Mouse (Mus musculus) lung, postnatal 4 days (tissue): ENCODE results near the gene Fam118b.
A peak's percentile ranks its signal among the peaks of the same experiment; 100 is the strongest.

Experiments
- DNase-seq, 2 experiments: peaks; one replicate each; pipeline ENCODE4 v3.0.0; 2021

Fam118b gene

GRCm38 (mm10) chr9:35267146-35267975, at the start of gene Fam118b, which contains the start of gene Rpusd4:
Fam118b (minus strand) TSS chr9:35267805.
Rpusd4 (plus strand) TSS chr9:35267865.
- DNase-seq, result peak; percentile 93 to 95

DNA sequence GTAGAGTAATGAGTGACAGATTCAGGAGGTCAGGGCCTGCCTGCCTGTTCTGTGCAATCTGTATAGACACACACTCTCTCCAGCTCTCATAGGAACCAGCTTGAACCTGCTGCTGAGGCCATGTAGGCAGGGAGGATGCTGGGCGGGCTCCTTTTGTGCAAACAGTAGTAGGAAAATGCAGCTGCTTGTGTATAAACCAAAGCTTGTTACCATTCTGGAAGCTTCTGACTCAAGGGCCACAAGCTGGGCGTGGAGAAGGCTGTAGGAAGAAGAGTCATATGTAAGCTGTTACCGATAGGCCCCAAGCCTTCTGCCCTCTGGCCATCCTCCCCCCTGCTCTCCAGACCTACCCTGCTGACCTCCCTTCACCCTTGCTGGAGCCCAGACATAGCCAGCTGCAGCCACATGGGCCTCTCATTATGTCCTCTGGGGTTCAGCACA, 49.2 kb upstream of the Fam118b start:
- DNase-seq, result no peak

GRCm38 (mm10) chr9:35314254-35314653, 46.6 kb upstream of the Fam118b start:
- no peak for DNase-seq

- DNase-seq, result no peak
Measured at GRCm38 (mm10) chr9:35313601-35314000, 46.0 kb upstream of the Fam118b start.

DNA sequence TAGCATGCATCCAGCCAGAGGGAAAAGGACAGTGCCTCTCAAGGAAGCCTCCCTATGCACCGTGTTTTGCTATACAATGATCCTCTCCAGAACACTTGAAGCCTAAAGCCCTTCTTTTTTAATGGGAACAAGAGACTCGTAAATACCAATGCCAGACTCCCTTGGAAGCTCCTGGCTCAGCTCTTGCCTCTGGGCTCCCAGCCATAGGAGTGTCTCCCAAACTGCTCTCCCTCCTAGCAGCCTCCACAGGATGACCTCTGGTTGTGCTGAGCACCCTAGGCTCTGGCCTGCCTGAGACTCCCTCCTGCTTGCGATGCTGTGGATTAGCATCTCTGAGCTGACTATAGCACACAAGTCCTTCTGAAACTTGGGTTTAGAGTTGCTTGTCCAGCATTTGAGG, 44.9 kb upstream of the Fam118b start:
- DNase-seq, result peak in 1 of 2 experiments; percentile 39

DNA sequence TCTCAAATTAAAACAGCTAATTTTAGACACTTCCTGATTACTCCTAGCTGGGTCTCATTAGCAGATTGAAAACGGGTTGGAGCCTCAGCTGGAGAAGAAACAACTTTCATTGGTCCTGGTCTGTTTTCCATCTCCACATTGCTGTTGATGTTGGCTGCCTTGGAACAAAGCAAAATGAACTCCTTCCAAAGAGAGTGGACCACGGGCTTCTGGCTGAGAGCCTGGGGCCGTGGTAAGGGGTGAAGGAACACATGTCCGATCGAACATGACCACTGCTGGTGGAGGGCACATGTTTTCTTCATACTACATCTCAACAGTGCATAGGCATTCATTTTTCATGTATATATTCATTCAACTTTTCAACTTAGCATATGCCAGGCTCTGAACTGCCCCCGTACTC, 42.8 kb upstream of the Fam118b start:
- DNase-seq, result no peak

DNA sequence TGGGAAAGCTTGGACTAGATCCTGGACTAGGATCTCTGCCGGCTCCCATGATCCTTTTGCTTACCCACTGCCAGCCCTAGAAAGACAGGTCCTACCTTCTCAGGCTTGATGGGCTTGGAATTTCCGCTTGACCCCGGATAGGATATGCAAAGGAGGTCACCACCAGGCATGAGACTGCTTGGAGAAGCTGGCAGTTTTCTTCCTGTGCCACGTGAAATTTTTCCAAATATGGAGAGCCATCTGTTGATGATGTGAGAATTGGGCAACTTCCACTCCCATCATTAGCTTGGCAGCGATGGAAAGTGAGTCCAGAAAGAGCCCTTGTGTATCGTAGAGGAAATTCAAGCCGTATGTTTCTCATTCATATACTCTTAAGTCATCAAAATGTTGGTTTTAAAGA, 39.9 kb upstream of the Fam118b start:
- no peak for DNase-seq

GRCm38 (mm10) chr9:35302172-35302571, 34.6 kb upstream of the Fam118b start:
- DNase-seq, result no peak

DNA sequence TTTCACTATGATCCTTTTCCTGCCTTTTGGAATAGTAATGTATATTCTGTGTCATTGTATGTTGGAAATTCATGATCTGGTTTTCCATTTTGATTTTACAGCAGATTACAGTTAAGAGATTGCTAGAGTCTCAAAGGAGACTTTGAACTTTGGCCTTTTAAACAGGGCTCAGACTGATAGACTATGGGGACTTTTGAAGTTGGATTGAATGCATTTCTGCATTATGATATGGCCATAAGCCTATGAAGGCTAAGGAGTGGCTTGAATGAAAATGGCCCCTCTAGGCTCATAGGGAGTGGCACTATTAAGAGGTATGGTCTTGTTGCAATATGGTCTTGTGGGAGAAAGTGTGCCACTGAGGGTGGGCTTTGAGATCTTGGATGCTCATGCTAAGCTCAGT, 30.2 kb upstream of the Fam118b start:
- DNase-seq, result no peak

DNA sequence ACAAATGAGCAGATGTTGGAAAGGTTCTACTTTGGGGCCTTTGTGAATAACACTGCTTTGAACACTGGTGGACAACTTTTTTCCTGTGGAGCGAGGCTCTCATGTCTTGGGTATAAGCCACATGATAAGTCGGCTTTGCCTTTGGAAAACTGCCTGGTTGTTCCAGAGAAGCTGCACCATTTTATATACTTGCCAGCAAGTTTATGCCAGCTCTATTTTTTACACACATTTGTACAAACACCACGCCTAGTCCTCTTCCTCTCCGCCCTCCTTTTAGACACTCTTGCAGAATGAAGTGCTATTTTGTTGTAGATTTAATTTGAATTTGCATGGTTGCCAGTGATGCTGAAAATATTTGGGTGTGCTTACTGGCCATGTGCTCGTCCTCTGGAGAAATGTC, 25.9 kb upstream of the Fam118b start:
- DNase-seq, result no peak

DNA sequence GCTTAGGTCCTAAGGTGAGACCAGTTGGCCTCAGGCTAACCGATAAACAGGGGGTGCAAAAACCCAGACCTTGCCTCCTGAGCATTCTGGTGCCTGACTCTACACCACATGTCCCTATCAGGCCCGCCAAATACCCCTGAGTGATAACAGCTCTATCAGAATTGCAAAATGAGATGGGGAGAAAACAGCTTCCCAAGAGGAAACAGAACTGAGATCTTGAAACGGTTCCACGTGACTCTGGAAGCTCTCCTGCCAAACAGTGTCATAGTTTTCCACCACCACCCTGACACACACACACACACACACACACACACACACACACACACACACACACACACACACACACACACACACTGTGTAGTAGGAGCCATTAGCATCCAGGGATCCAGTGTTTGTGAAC, 23.3 kb upstream of the Fam118b start:
- DNase-seq, result no peak

GRCm38 (mm10) chr9:35290417-35290816, 22.8 kb upstream of the Fam118b start:
- no peak for DNase-seq

GRCm38 (mm10) chr9:35289992-35290391, 22.4 kb upstream of the Fam118b start:
- no peak for DNase-seq

- DNase-seq, result no peak
Measured at GRCm38 (mm10) chr9:35286351-35286750, 18.7 kb upstream of the Fam118b start.

GRCm38 (mm10) chr9:35284351-35284750, 16.7 kb upstream of the Fam118b start:
- DNase-seq, result no peak

GRCm38 (mm10) chr9:35283415-35284069, 15.9 kb upstream of the Fam118b start:
- DNase-seq, result no peak

GRCm38 (mm10) chr9:35282851-35283200, 15.2 kb upstream of the Fam118b start:
- DNase-seq, result no peak

DNA sequence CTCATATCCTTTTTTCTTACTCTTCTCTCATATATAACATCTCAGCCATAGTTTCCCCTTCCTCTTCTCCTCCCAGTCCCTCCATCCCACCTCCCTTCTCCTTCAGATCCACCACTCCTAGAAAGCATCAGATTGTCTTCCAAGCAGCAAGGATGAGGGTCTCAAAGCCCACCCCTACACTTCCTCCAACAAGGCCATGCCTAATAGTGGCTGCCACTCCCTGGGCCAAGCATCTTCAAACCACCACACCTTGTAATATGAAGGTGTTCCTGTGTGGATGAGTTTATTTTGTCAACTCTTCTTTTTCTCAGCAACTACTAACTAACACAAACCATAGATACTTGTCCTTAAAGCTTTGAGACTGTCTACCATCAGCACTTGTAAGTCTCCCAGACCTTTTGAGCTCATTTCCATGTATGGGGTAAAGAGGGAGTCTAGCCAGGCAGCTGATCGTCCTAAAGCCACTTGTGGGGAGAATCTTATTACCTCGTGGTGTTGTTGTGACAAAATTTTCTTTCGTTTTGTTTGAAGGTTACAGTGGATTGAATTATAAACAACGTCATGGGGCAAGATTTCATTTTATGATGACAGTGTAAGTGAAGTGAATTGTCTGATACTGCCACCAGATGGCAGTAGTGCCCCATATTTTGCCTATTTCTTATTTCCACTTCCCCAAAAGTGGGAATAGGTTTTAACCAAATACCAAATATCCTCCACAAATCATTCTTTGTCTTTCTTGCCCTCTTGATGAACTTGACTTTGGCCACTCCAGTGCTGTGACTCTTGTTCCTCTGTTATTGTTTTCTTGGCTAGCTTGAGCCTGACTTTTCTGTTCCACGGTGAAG, 14.6 kb upstream of the Fam118b start:
- peak in 1 of 2 experiments; percentile 68 for DNase-seq

GRCm38 (mm10) chr9:35278451-35278850, 10.8 kb upstream of the Fam118b start:
- DNase-seq, result no peak

DNA sequence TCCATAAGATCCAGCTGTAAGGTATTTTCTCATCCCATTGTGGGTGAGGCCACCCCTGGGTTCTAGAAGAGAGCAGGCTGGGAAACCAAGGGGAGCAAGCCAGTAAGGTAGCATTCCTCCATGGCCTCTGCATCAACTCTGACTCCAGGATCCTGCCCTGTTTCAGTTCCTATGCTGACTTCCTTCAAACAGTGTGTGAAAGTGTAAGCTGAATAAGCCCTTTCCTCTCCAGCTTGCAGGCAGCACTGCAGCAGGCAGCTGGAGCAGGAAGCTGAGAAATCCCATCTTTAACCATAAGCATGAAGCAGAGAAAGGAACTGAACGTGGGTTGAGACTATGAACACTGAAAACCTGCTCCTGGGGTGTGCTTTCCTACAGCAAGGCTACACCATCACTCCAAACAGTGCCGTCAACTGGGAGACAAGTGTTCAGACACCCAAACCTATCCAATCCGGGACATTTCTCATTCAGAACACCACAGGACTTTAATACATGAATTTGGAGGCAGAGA, 10.3 kb upstream of the Fam118b start:
- peak in 1 of 2 experiments; percentile 9 for DNase-seq

DNA sequence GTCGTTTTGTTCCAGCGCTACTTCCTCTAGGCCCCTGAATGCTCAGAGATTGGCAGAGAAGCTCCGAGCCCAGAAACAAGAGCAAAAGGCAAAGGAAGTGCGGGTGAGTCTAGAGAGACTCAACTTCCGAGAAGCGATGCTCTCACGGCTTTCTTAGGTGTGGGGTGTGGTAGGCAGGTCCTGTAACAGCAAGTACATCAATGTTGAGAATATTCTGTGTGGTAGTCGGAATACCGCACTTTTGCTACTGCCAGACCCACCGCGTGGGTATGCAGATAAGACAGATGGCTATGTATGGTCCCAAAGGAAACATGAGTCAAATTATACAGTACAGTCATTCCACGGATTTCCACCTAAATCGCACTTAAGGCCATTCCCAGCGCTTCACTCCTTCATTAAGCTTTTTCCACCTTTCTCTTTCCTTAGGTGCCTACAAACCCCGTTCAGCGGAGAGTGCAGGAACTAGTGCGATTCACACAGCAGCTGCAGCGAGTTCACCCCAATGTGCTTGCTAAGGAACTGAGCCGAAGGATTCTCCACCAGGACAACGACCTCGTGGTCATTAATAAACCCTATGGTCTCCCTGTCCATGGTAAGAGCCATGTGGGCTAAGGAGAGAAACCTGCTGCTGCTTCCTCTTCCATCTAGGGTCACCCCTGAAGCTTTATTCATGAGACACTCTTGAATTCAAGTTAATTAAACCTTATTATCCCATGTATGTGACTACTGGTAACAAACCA, 541 bp upstream of the Fam118b start:
- no peak for DNase-seq

GRCm38 (mm10) chr9:35264509-35264908, 3.1 kb downstream of the Fam118b start:
- no peak for DNase-seq
